In genomic region chr17:10408681-10409081, GRCm38 (mm10) we compare ENCODE assay signal across 10 mouse cellular contexts.
DNase-seq lines count a peak whose midpoint lies in the region; ATAC-seq and TF ChIP-seq lines count a peak whose summit lies in the region.
"Had no signal": no experiment of that assay in that cellular context is flagged by ENCODE, and none has a peak within 500 bp of the region (broad histone marks: within the 10 kb centered on the region; RNA-seq: fewer than 3 reads in every experiment).

No protein-coding gene starts in this region.

- 33% methylated on average over 4 of the region's 4 CpGs for WGBS in forebrain, embryonic 14.5 days
- 36% methylated on average over 4 of the region's 4 CpGs for WGBS in forebrain, postnatal 0 days

- H3K4me2 ChIP-seq in forebrain, embryonic 14.5 days (ENCODE audit: low read length), result no peak overlapping the region
- H3K4me2 ChIP-seq in forebrain, postnatal 0 days (ENCODE audit: low read depth), result no peak overlapping the region

- no peak overlapping the region for H3K9ac ChIP-seq in forebrain, embryonic 14.5 days (ENCODE audit: low read length)
- no peak overlapping the region for H3K9ac ChIP-seq in forebrain, postnatal 0 days

- H3K27ac ChIP-seq in forebrain, embryonic 14.5 days (ENCODE audit: low read depth, low read length), result no peak overlapping the region
- H3K27ac ChIP-seq in forebrain, postnatal 0 days (ENCODE audit: low read depth, low read length), result no peak overlapping the region

- no peaks in the 10 kb centered on the region for H3K27me3 ChIP-seq in forebrain, embryonic 14.5 days (replicated peaks; ENCODE audit: control insufficient read depth, insufficient read depth, low read length)
- no peaks in the 10 kb centered on the region for H3K27me3 ChIP-seq in forebrain, postnatal 0 days (ENCODE audit: insufficient read depth, low read length)

- H3K36me3 ChIP-seq in forebrain, embryonic 14.5 days (ENCODE audit: control insufficient read depth, insufficient read depth, low read length), result no peaks in the 10 kb centered on the region
- H3K36me3 ChIP-seq in forebrain, postnatal 0 days (ENCODE audit: insufficient read depth), result no peaks in the 10 kb centered on the region

- no peaks in the 10 kb centered on the region for H3K9me3 ChIP-seq in forebrain, embryonic 14.5 days (replicated peaks; ENCODE audit: control insufficient read depth, low read length)
- H3K9me3 ChIP-seq in forebrain, postnatal 0 days (ENCODE audit: low read length), result no peaks in the 10 kb centered on the region

- no peak for DNase-seq in forebrain, embryonic 14.5 days (ENCODE audit: low spot score)
- no peak for DNase-seq in forebrain, postnatal 0 days
- DNase-seq in kidney, adult 9 months, result peak; percentile 40
- no peak for DNase-seq in kidney, postnatal 4 days
- DNase-seq in R1 (ENCODE audit: low read depth, low spot score), result peak; percentile 35
- peak; percentile 49 for DNase-seq in forelimb bud, embryonic 11.5 days (ENCODE audit: low read depth, low spot score)
- no peak for DNase-seq in thymus, postnatal 10 days (ENCODE audit: low spot score in 2 of 2)
- no peak for DNase-seq in layer of hippocampus, adult 9-11 months
- DNase-seq: thymus, postnatal 14 days had no signal

- no peak for TF ChIP-seq CTCF in forebrain, postnatal 0 days (IDR thresholded peaks at IDR 0.05; ENCODE audit: low read depth)

- H3K4me3 ChIP-seq in forebrain, embryonic 14.5 days (ENCODE audit: low read depth, low read length), result no peak overlapping the region
- H3K4me3 ChIP-seq in forebrain, postnatal 0 days (ENCODE audit: low read depth, low read length), result no peak overlapping the region
- H3K4me3 ChIP-seq: myocyte had no signal

- H3K4me1 ChIP-seq in forebrain, embryonic 14.5 days (ENCODE audit: control insufficient read depth, insufficient read depth, low read length), result peaks cover 13% of the 10 kb centered on the region; the same call in 1 of the 2 replicates
- H3K4me1 ChIP-seq in forebrain, postnatal 0 days (ENCODE audit: insufficient read depth), result no peaks in the 10 kb centered on the region

- ATAC-seq in forebrain, embryonic 14.5 days, result 0 out of 2 replicates have a peak, but pooled peaks have one; percentile 12
- ATAC-seq in forebrain, postnatal 0 days, result no peak

Comparison
In these comparisons a context has a peak if more than half of its experiments do, and no peak if none do; other contexts are left out.
1. DNase-seq: peak in kidney, adult 9 months (single experiment), R1 (single experiment) and forelimb bud, embryonic 11.5 days (single experiment); none in forebrain, embryonic 14.5 days (single experiment), forebrain, postnatal 0 days (single experiment), kidney, postnatal 4 days (0 of 2), thymus, postnatal 10 days (0 of 2) and layer of hippocampus, adult 9-11 months (single experiment).